Mouse (Mus musculus): ENCODE data around the gene 4930519P11Rik.
A peak's percentile ranks its signal among the peaks of the same experiment; 100 is the strongest.

4930519P11Rik gene

DNA sequence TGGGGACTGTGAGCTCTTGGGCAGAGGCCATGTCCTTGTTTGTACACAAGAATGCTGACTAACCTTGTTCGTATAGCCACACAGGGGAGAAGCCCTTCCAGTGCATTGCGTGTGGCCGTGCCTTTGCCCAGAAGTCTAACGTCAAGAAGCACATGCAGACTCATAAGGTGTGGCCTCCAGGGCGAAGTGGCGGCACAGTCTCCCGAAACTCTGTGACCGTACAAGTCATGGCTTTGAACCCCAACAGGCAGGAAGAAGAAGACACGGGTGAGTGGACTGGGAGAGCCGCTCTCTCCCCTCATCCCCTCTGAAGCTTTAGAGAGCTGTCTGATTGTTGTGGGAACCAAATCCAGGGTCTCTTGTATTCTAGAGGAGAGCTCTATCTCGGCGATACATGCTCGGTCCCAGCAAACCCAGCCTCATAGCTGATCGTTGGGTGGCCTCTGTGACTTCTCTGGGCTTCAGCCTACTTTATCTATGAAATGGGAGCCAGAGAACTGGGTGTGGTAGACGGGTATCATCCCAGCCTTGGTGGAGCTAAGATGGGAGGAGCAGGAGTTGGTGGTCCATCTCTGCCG, 19.1 kb upstream of the 4930519P11Rik start:
- DNase-seq = no peak

DNA sequence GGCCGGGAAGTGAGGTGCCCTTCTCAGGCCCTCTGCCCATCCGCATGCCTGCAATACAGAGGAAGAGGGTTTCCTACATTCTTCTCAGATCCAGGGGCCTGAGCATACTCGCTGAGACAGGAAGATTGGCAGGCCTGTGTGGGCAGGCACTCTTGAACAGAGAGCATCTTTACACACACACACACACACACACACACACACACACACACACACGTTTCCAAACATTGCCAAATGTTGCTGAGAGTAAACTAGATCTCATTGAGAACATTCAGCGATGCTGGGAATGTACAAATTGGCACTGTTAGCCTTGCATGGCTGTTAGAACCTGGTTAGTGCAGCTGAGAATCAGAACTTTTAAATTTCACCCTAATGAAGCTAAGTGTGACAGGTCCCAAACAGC, 17.3 kb upstream of the 4930519P11Rik start:
- no peak for DNase-seq

DNA sequence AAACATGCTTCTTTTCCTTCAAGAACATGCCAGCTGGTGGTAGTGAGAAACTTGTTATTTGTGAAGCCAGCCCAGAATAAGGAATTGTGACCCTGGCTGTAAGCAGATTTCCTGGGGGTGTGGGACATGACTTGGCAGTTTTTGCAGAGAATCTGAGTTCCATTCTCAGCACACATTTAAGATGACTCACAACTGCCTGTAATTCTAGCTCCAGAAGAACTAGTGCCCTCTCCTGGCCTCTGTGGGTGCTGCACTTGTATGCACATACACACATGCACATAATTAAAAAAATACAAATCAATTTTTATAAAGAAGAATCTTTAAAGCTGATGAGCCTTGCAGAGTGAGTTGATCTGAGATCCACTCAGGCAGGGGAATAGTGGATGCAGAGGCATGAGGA, 10.9 kb upstream of the 4930519P11Rik start:
- no peak for DNase-seq

DNA sequence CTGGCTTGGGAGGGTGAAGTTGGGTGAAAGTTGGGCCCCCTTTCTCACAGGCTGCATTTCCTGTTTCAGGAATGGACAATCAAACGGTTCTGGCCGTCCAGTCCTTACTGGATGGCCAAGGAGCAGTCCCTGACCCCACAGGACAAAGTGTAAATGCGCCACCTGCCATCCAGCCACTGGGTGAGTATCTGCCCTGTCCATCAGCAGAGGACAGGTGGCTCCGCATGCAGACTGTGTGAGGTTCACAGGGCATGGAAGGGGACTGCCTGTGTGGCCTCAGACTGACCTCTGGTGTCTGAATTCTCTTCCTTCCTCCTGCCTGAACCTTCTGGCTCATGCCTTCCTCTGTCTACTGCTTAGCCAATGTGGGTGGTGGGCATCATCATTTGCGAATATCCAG, 8.4 kb upstream of the 4930519P11Rik start:
- DNase-seq = no peak

DNA sequence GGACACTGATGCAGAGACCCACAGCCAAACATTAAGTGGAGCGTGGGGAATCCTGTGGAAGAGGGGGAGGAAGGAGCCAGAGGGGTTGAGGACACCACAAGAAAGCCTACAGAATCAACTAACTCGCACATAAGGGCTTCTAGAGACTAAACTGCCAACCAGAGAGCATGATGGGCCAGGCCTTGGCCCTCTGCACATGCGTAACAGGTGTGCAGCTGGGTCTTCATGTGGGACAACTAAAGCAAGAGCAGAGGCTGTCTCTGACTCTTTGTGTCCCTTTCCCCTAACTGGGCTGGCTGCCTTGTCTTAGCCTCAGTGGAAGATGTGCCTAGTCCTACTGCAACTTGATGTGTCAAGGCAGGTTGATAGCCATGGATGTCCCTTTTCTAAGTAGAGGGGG, 3.8 kb upstream of the 4930519P11Rik start:
- DNase-seq = peak; percentile 59 to 72

DNA sequence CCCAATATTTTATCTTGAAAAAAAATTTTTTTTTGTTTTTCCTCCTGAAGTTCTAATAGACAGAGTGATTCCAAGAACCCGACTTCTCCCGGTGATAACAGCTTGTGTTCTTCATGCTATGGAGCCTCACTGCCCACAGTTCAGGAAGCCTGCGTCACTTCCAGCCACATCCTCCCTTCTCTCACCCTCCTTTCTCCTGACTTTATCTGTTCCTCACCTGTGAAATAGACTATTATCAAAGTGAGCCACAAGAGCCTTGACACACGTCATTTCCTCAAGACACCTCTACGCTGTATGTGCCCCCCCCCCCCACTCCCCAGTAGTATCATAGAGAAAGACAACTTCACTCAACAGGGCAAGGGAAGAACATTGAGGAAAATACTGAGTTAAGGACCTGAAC, 2.4 kb upstream of the 4930519P11Rik start:
- peak in 1 of 2 experiments; percentile 46 for DNase-seq

DNA sequence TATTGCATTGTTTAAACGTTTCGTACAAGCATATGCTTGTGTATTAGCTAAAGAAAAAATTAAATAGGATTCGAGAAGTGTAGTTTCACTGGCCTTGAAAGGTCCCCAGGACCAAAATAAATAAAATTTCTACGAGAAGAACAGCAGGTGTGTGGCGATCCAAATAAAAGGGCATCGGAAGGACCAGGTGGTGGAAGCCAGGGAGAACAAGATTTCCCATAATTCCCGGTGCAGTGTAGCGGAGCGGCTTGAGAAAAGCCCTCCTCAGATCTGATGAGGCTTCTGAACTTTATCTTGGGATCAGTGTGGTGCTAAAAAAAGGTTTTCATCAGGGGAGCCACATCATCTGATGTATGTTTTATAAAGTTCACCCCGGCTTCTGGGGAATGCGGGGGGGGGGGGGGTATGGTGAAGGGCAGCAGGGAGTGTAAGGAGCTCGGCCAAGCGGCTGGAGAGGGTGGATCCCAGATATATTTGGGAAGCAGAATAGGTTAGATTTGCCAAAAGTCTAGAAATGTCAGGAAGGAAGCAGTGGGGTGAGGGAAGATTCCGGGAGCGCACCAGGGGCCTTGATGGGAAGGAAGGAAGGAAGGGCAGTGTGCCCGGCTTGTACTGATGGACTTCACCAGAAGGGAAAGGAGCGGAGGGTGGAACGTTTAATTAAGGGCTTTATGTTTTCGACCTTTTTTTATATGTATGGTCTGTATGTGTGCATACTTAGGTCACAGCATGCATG, 1.8 kb upstream of the 4930519P11Rik start:
- no peak for DNase-seq

DNA sequence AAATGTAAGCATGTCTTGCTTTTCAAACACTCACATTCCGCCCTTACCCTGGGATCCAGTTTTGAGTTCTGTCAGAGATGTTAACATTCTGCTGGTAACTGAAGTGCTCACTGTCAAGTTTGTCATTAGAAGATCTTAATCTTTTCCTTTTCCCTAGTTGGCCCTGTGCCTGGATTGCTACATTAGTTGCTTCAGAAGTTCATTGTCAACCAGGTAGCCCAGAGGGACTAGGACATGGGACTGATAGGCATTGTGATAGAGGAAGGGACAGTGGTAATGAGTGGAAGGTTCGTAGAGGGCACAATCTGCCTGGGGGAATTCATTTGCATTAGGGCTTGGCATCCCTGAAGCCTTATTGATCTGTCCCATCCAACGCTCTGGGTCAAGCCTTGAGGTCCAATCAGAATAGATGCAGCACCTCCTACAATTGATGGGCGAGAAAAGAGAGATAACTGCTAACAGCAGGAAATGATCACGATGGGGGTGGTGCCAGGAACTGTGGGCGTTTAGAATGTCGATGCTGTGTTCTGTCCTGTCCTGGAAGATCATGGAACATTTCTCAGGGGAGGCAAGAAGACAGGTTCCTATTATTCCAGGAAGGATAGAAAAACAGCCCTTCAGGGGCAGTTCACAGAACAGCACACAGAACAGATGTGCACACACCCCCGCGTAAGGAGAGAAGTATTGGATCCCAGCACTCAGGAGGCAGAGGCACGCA, 4.0 kb downstream of the 4930519P11Rik start:
- DNase-seq = no peak

DNA sequence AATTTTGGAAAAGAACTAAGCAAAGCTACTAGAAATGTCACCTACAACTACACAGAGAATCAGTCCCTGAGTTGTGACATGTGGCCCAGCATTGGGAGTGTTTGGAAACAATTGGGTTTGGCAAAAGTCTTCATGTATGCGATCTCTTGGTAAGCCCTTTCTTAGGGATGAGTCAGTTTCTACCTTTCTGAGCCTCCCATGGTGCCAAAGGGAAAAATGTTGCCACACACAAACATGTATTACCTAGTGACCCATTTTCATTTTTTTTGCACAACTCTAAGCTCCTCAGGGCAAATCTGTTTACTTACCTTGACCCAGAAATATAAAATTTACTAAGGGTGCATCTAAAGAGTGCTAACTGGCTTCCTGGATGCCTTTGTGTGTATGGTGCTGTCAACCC, 6.3 kb downstream of the 4930519P11Rik start:
- no peak for DNase-seq

DNA sequence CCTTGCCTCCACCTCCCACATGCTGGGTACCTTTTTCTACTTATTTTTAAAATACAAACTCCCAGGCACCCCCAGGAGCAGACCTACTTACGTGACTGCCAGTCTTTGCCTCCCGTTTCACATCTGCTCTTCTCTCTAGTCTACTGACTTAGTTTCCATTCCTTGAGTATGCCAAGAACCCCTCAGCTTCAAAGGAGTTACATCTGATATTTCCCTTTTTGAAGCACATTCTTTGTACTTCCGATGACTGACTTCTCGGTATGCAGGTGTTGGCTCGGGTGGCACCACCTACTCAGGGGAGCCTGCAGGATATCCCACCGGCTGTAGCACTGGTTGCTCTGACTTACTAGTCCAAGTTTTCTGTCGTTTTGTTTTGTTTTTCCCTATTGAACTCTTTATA, 9.1 kb downstream of the 4930519P11Rik start:
- peak; percentile 45 to 61 for DNase-seq

DNA sequence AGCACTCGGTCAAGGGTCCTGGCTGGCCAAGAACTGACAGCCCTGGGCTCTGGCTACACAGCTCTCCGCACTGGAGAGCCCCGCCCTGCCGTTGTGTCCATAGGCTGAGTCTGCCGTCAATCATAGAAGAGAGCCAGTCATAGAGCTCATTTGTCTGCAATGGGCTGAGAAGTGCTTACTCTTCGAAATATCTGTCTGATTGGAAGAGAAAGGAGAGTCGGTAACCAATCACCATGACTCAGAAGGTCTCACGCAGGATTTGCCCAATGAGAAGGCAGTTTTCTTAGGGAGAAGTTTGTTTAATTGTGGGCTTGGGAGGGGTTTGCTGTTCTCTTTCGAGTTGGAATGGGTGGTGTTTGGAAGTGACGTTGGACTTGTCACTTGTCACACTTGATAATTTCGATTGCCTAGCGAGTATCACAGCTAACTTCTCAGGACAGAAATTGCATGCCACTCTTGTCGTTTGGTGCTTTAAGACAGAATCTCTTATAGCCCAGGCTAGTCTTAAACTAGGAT, 9.5 kb downstream of the 4930519P11Rik start, which contains the start of gene Pxmp4:
Gene Pxmp4, minus strand, starts transcription at position 71 of the 516 bp plus-strand sequence.
- peak; percentile 92 to 98 for DNase-seq

DNA sequence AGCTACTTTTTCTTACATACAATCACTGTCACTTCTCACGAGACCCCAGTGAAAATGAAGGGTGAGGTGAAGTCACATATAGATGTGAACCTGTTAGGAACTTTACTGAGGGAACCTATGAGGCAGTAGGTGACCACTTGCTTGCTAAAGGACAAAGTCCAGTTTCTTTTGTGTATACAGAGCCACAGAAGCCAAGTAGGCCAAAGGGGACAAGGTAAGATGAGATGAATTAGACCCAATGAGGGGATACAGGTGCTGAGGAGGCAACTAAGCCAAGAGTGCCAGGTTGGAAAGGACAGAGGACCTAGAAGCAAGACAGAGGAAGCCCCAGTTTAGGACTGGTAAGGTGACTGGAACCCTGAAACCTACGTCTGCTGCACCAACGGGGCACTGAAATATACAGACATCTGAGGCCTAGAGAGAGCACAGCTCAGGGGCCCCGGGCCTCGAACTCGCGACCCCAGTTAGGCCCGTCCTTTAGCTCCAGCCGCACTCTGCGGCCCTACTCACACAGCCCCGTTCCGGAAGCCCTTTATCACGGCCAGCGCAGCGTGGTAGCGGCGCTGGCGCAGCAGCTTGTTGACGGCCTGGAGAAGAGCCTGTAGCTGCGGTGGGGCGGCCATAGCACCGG, 10.1 kb downstream of the 4930519P11Rik start:
- no peak for DNase-seq

DNA sequence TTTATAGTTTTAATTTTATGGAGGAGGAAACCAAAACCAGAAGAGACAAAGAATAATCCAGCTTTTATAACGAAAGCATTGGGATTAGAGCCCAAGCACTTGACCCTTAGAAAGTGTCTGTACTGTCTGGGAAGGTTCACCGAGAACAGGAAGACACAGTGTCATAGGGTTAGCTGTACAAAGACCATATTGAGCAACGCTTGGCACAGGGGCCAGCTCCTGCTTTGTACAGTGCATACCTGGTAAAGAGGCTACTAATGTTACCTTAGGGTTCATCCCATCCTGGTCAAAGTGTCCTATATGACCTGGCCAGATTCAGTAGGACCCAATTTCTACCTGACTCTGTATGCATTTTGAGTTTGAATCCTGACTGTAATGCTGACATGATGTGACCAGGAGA, 11.9 kb downstream of the 4930519P11Rik start:
- DNase-seq = no peak

DNA sequence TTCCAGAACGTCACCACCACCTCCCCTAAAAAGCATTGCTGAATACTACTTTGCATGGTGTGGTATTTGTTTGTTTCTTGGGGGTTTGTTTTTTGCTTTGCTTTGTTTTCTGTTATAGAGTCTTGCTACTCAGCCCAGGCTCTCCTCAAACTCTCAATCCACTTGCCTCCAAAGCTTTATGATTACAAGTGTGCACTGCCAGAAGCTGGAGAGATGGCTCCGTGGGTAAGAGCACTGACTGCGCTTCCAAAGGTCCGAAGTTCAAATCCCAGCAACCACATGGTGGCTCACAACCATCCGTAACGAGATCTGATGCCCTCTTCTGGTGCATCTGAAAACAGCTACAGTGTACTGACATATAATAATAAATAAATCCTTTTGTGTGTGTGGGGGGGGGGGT, 12.7 kb downstream of the 4930519P11Rik start:
- DNase-seq = no peak

DNA sequence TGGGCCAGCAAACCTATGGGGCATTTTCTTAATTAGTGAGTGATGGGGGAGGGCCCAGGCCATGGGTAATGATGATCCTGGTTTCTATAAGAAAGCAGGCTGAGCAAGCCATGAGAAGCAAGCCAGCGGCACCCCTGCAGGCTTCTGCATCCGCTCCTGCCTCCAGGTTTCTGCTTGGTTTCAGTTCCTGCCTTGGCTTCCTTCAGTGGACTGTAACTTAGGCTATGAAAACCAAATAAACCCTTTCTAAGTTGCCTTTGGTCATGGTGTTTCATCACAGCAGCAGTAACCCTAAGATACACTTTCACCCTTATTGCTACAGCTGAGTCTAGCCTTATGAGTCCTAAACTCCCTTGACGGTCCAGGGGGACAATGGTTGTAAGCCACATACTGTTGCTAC, 15.8 kb downstream of the 4930519P11Rik start:
- no peak for DNase-seq

DNA sequence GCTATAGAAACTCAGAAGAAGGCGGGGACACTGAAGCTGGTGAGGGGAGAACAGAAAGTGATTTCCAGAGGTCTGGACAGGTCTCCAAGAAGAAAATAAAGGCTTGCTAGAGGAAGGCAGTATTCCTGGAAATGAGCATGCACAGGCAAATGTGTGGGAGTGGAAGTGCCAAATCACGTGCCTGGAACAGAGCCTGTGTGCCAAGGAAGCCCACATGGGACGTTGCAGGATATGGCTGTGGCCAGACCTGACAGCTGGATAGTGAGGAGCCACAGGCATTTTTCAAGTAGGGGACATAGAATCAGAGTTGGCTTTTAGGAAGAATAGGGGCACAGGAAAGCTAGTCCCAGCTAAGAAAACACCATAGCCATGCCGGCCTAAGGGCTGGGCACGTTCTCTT, 17.5 kb downstream of the 4930519P11Rik start:
- no peak for DNase-seq

DNA sequence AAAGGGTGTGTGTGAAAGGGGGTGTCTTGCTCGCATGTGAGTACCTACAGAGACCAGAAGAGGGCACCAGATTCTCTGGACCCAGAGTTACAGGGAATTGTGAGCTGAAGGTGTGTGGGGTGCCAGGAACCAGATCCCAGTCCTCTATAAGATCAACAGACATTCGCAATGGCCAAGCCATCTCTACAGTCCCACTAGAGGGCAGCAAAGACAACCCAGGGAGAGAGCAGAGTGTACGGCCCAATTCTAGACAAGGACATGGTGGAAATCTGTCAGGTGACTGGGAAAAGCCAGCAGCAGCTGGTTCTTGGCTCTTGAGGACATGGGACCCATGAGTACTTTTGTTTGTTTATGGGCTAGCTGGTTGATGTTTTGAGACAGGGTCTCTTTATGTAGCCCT, 20.2 kb downstream of the 4930519P11Rik start:
- peak in 1 of 2 experiments; percentile 50 for DNase-seq

DNA sequence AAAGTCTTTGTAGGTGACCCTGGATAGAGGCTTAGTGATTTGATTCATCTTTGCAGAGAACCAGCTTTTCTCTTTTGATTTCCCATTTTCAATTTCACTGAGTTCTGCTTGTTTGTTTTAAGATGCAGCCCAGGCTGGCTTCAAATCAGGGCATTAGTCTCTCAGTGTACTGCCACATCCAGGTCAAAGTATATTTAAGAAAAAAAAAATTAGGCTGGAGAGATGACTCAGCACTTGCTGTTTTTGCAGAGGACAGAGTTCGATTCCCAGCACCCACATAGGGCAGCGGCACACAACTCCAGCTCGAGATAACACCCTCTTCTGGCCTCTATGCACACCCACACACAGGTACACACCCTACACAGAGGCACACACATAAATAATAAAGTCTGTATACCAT, 22.0 kb downstream of the 4930519P11Rik start:
- no peak for DNase-seq

DNA sequence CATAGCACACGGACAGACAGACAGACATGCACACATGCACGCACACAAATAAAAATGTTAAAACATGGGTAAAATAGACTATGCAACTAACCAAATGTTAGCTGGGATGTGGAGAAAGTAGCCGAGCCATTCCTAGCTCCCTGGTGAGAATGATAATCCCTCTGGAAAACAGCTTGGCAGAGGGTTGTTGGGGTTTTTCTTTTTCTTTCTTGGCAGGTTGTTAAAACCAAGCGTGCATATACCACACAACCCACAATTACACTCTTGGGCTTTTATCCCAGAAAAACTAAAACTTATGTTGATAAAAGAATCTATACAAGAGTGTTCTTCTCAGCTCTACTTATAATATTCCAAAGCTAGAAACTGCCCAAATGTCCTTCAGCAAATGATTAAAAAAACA, 24.2 kb downstream of the 4930519P11Rik start:
- no peak for DNase-seq

DNA sequence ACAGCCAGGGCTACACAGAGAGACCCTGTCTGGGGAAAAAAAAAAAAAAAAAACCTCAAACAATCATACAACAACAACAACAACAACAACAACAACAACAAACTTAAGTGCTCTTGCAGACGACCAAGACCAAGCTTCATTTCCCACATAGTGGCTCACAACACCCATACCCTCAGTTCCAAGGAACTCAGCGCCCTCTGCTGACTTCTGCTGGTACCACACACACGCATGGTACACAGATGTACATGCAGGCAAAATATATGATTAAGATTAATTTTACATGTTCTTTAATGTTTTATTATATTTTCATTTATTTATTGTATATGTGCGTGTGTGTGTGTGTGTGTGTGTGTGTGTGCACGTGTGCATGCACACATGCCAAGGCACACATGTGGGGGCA, 26.8 kb downstream of the 4930519P11Rik start:
- peak in 1 of 2 experiments; percentile 28 for DNase-seq

DNA sequence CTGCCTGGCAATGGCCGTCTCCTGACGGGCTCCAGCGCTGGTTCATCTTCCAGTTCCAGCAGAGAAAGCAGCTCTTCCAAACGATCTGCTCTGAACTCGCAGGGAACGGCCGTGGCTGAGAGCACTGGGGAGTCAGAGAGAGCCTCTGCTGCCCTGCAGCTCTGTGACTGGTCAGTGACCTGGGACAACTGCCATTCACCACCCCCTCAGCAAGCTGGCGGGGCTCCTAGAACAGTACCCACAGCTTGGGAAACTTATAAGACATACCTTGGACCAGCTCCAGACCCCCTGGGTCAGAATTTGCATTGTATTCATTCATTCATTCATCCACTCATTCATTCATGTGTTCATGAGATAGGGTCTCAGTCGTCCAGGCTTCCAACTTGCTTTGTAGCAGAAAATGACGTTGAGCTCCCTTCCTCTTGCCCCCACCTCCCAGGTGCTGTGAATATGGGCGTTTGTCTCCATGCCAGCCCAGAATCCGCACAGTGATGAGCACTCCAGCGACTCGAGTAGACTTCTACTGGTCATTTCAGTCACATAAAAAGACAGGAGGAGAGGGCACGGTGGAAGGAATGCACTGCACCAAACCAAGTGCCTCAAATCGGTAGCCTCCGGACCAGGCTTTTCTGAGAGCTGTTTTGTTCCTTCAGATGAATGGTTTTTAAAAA, 28.2 kb downstream of the 4930519P11Rik start:
- DNase-seq = no peak

All from thymus, adult 18-20 months (tissue).